Mouse (Mus musculus) embryonic fibroblast, embryonic 13.5 days (primary cell): ENCODE measurements around the gene Mt1.

Experiments
- CTCF ChIP-seq: IDR thresholded peaks from 2 replicates; pipeline ENCODE4 v1.5.1; 2011; ENCODE audit warnings: mild to moderate bottlenecking, control low read depth, low read length, moderate library complexity, borderline replicate concordance; ENCODE audit not compliant: insufficient read depth
- POLR2A ChIP-seq: IDR thresholded peaks from 2 replicates; pipeline ENCODE4 v1.6.1; 2011; ENCODE audit warnings: low read depth, mild to moderate bottlenecking, control low read depth, low read length, moderate library complexity

DNA sequence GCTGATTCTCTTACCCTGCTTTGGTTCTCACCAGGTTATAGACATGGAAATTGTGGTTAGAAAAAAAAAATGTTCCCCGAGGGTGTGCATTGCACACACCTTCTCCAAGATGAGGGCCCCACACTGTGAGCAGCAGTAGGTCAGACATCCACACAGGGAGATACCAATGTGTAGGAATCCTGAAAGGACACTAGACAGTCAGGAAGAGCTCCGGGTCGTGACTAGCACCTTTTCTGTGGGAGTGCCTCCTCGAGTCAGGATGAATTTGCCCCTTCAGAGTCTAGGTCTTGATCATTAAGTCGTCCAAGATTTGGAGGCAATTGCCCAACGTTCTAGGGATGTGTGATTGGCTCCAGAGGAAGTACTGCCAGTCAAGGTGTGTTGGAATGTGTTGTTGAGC is 6.9 kb downstream of the Mt1 start:
- TF ChIP-seq CTCF (no peak), POLR2A (no peak)
